ENCODE assay signal across 14 mouse cellular contexts in genomic region chr5:39099113-39099512, GRCm38 (mm10).
DNase-seq lines count a peak whose midpoint lies in the region; ATAC-seq and TF ChIP-seq lines count a peak whose summit lies in the region.
"Had no signal": no experiment of that assay in that cellular context is flagged by ENCODE, and none has a peak within 500 bp of the region (broad histone marks: within the 10 kb centered on the region; RNA-seq: fewer than 3 reads in every experiment).

No protein-coding gene starts in this region.

- H3K4me1 ChIP-seq in forebrain, postnatal 0 days (ENCODE audit: insufficient read depth): no peaks in the 10 kb centered on the region
- no peaks in the 10 kb centered on the region for H3K4me1 ChIP-seq in forebrain, embryonic 12.5 days
- no peaks in the 10 kb centered on the region for H3K4me1 ChIP-seq in midbrain, embryonic 14.5 days (ENCODE audit: control insufficient read depth, insufficient read depth, low read length)
- no peaks in the 10 kb centered on the region for H3K4me1 ChIP-seq in midbrain, embryonic 16.5 days (ENCODE audit: control insufficient read depth, insufficient read depth, low read length)
- H3K4me1 ChIP-seq: embryonic facial prominence, embryonic 15.5 days; limb, embryonic 12.5 days had no signal

- H3K27me3 ChIP-seq in forebrain, postnatal 0 days (ENCODE audit: insufficient read depth, low read length): no peaks in the 10 kb centered on the region
- H3K27me3 ChIP-seq in forebrain, embryonic 12.5 days: no peaks in the 10 kb centered on the region
- H3K27me3 ChIP-seq in midbrain, embryonic 14.5 days (ENCODE audit: control insufficient read depth, insufficient read depth, low read length): no peaks in the 10 kb centered on the region
- H3K27me3 ChIP-seq in midbrain, embryonic 16.5 days (ENCODE audit: control insufficient read depth, insufficient read depth, low read depth, low read length): no peaks in the 10 kb centered on the region
- H3K27me3 ChIP-seq: embryonic facial prominence, embryonic 15.5 days; limb, embryonic 12.5 days had no signal

- 27% methylated on average over 5 of the region's 5 CpGs for whole genome bisulfite sequencing in forebrain, postnatal 0 days
- 62% methylated on average over 5 of the region's 5 CpGs for WGBS in forebrain, embryonic 12.5 days
- 38% methylated on average over 5 of the region's 5 CpGs for WGBS in midbrain, embryonic 14.5 days
- WGBS in midbrain, embryonic 16.5 days: 41% methylated on average over 5 of the region's 5 CpGs

- H3K36me3 ChIP-seq in forebrain, postnatal 0 days (ENCODE audit: insufficient read depth): no peaks in the 10 kb centered on the region
- H3K36me3 ChIP-seq in forebrain, embryonic 12.5 days (replicated peaks): no peaks in the 10 kb centered on the region
- no peaks in the 10 kb centered on the region for H3K36me3 ChIP-seq in midbrain, embryonic 14.5 days (ENCODE audit: control insufficient read depth, insufficient read depth, low read length)
- no peaks in the 10 kb centered on the region for H3K36me3 ChIP-seq in midbrain, embryonic 16.5 days (ENCODE audit: control insufficient read depth, insufficient read depth, low read length)
- H3K36me3 ChIP-seq: embryonic facial prominence, embryonic 15.5 days; limb, embryonic 12.5 days had no signal

- DNase-seq in forebrain, postnatal 0 days: peak; percentile 10
- peak; percentile 18 for DNase-seq in midbrain, embryonic 14.5 days
- DNase-seq in adrenal gland, postnatal 14 days: peak; percentile 13
- DNase-seq in kidney, postnatal 4 days: peak; percentile 3 to 16
- DNase-seq in right cerebral cortex, postnatal 10 days (ENCODE audit: low spot score in 2 of 2): no peak
- no peak for DNase-seq in yolk sac, embryonic 10.5 days (ENCODE audit: low spot score)
- DNase-seq: cerebellum, adult 9-11 months; heart, adult 11 months; heart, postnatal 14 days; thymus, adult 2 months had no signal

- ATAC-seq in forebrain, postnatal 0 days: no peak
- no peak for ATAC-seq in forebrain, embryonic 12.5 days (ENCODE audit: low FRiP score)
- no peak for ATAC-seq in midbrain, embryonic 14.5 days (ENCODE audit: low FRiP score, low TSS enrichment)
- no peak for ATAC-seq in midbrain, embryonic 16.5 days

- no peak overlapping the region for H3K9ac ChIP-seq in forebrain, postnatal 0 days
- no peak overlapping the region for H3K9ac ChIP-seq in forebrain, embryonic 12.5 days
- H3K9ac ChIP-seq in midbrain, embryonic 14.5 days (replicated peaks; ENCODE audit: low read length): no peak overlapping the region
- no peak overlapping the region for H3K9ac ChIP-seq in midbrain, embryonic 16.5 days (ENCODE audit: low read depth, low read length)
- H3K9ac ChIP-seq: embryonic facial prominence, embryonic 15.5 days; limb, embryonic 12.5 days had no signal

- TF ChIP-seq CTCF in forebrain, postnatal 0 days (IDR thresholded peaks at IDR 0.05; ENCODE audit: low read depth): no peak

- no peak overlapping the region for H3K4me2 ChIP-seq in forebrain, postnatal 0 days (ENCODE audit: low read depth)
- no peak overlapping the region for H3K4me2 ChIP-seq in forebrain, embryonic 12.5 days
- no peak overlapping the region for H3K4me2 ChIP-seq in midbrain, embryonic 14.5 days (ENCODE audit: low read length)
- no peak overlapping the region for H3K4me2 ChIP-seq in midbrain, embryonic 16.5 days (ENCODE audit: low read length)
- H3K4me2 ChIP-seq: embryonic facial prominence, embryonic 15.5 days; limb, embryonic 12.5 days had no signal

- no peak overlapping the region for H3K4me3 ChIP-seq in forebrain, postnatal 0 days (ENCODE audit: low read depth, low read length)
- no peak overlapping the region for H3K4me3 ChIP-seq in forebrain, embryonic 12.5 days (replicated peaks)
- no peak overlapping the region for H3K4me3 ChIP-seq in midbrain, embryonic 14.5 days (replicated peaks; ENCODE audit: low read depth, low read length)
- H3K4me3 ChIP-seq in midbrain, embryonic 16.5 days (ENCODE audit: low read depth, low read length): no peak overlapping the region
- H3K4me3 ChIP-seq: embryonic facial prominence, embryonic 15.5 days; limb, embryonic 12.5 days had no signal

- H3K27ac ChIP-seq in forebrain, postnatal 0 days (ENCODE audit: low read depth, low read length): no peak overlapping the region
- H3K27ac ChIP-seq in forebrain, embryonic 12.5 days: no peak overlapping the region
- no peak overlapping the region for H3K27ac ChIP-seq in midbrain, embryonic 14.5 days (replicated peaks; ENCODE audit: low read depth, low read length)
- H3K27ac ChIP-seq in midbrain, embryonic 16.5 days (ENCODE audit: low read length): no peak overlapping the region
- H3K27ac ChIP-seq: embryonic facial prominence, embryonic 15.5 days; limb, embryonic 12.5 days had no signal

- no peaks in the 10 kb centered on the region for H3K9me3 ChIP-seq in forebrain, postnatal 0 days (ENCODE audit: low read length)
- no peaks in the 10 kb centered on the region for H3K9me3 ChIP-seq in forebrain, embryonic 12.5 days
- H3K9me3 ChIP-seq in midbrain, embryonic 14.5 days (ENCODE audit: control insufficient read depth, low read length): no peaks in the 10 kb centered on the region
- no peaks in the 10 kb centered on the region for H3K9me3 ChIP-seq in midbrain, embryonic 16.5 days (replicated peaks; ENCODE audit: control insufficient read depth, low read length, poor library complexity, severe bottlenecking)
- H3K9me3 ChIP-seq: embryonic facial prominence, embryonic 15.5 days; limb, embryonic 12.5 days had no signal

Comparison
In these comparisons a context has a peak if more than half of its experiments do, and no peak if none do; other contexts are left out.
1. DNase-seq: peak in forebrain, postnatal 0 days (single experiment), midbrain, embryonic 14.5 days (single experiment), adrenal gland, postnatal 14 days (single experiment) and kidney, postnatal 4 days (2 of 2); none in right cerebral cortex, postnatal 10 days (0 of 2) and yolk sac, embryonic 10.5 days (single experiment).